Mouse (Mus musculus) liver, embryonic 14.5 days (tissue): Measurements from ENCODE around the gene Git2.

ENCODE experiments used
- CTCF ChIP-seq: IDR thresholded peaks from 2 replicates; pipeline ENCODE4 v1.5.1; 2016; ENCODE audit warnings: antibody characterized with exemption, low read depth, control low read depth
- EP300 ChIP-seq: IDR thresholded peaks from 2 replicates; pipeline ENCODE4 v1.6.1; 2016; ENCODE audit warnings: antibody characterized with exemption, low read depth

DNA sequence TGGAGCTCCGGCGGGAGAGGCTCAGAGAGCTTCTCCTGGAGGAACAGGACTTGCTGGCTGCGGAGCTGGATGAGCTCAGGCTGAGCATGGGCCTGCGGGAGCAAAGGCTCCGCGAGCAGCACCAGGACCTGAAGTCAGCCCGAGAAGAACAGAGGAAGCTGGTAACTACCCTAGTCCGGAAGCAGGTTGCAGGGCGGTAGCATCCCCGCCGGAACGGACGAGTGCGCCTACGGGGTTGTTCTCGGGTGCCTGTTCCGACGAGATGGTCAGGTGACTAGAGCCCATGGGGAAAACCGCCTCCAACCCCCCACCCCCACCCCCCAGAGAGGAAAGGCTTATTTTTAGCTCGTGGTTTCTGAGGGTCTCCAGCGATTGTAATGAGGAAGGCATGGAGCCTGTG is 66.0 kb downstream of the Git2 start:
- TF ChIP-seq CTCF (no peak), EP300 (no peak)
